Mouse (Mus musculus): ENCODE measurements around the gene Gm12666. TPM values are rescaled to one million over a fixed set of nuclear protein-coding genes. Genes with fewer than 3 reads are reported as not detected.
"Not testable (repeated sequence)": the region's sequence is repeated elsewhere in the genome, so short reads cannot be mapped to it uniquely, and the experiment has no call there.

The Gm12666 gene
- not detected in 2 replicates for polyA plus RNA-seq (2015; fragmentation: Nextera tagmentation; extraction: Ambion mirVana)

GRCm38 (mm10) chr4:92191649-92192048 is at the start of gene Gm12666:
TSS of gene Gm12666 (minus strand) at chr4:92191749.
- not testable (repeated sequence) for H3K9me3 ChIP-seq (ENCODE audit: control insufficient read depth, low read length); H3K9ac ChIP-seq (ENCODE audit: low read length); ATAC-seq (ENCODE audit: low FRiP score, low TSS enrichment); DNase-seq (ENCODE audit: low spot score); H3K36me3 ChIP-seq (ENCODE audit: control insufficient read depth, insufficient read depth, low read length); H3K4me2 ChIP-seq (replicated peaks; ENCODE audit: low read depth); H3K27me3 ChIP-seq (ENCODE audit: control insufficient read depth, insufficient read depth, low read length); H3K4me1 ChIP-seq (replicated peaks; ENCODE audit: control insufficient read depth, insufficient read depth); H3K27ac ChIP-seq (replicated peaks); H3K4me3 ChIP-seq (ENCODE audit: low read depth, low read length)
- 72% methylated on average over 1 of the region's 1 CpGs for WGBS

DNA sequence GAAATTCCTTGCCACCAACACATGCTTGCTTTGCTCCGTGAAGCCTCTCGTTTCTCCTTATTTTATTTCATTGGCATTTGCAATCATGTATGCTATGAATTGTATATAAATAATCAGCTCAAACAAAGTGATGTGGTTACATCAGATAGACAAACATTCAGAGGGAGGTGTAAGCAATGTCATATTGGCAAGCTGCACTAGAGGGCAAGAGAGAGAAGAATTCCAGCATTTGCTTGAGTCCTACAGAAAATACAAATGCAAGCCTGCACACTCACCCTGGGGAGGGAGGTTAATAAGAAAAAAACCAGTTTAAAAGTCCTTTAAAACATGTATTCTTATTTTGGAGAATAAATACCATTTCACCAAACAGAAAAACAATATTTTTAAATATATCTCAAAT is 34.8 kb upstream of the Gm12666 start:
- H3K9ac ChIP-seq (ENCODE audit: low read length), result no peak overlapping the region
- H3K4me2 ChIP-seq (replicated peaks; ENCODE audit: low read depth), result no peak overlapping the region
- DNase-seq (ENCODE audit: low spot score) (no peak), ATAC-seq (ENCODE audit: low FRiP score, low TSS enrichment) (no peak)
- no peak overlapping the region for H3K4me3 ChIP-seq (ENCODE audit: low read depth, low read length)
- 47% methylated on average over 2 of the region's 2 CpGs for WGBS
- no peak overlapping the region for H3K27ac ChIP-seq (replicated peaks)
- H3K4me1 ChIP-seq (replicated peaks; ENCODE audit: control insufficient read depth, insufficient read depth), result no peaks in the 10 kb centered on the region
- TF ChIP-seq EP300 (optimal IDR thresholded peaks at IDR 0.05) (no peak), CTCF (IDR thresholded peaks at IDR 0.05; ENCODE audit: low read depth) (peak; percentile 21)
- H3K36me3 ChIP-seq (ENCODE audit: control insufficient read depth, insufficient read depth, low read length), result no peaks in the 10 kb centered on the region
- no peaks in the 10 kb centered on the region for H3K27me3 ChIP-seq (ENCODE audit: control insufficient read depth, insufficient read depth, low read length)
- H3K9me3 ChIP-seq (ENCODE audit: control insufficient read depth, low read length), result no peaks in the 10 kb centered on the region

DNA sequence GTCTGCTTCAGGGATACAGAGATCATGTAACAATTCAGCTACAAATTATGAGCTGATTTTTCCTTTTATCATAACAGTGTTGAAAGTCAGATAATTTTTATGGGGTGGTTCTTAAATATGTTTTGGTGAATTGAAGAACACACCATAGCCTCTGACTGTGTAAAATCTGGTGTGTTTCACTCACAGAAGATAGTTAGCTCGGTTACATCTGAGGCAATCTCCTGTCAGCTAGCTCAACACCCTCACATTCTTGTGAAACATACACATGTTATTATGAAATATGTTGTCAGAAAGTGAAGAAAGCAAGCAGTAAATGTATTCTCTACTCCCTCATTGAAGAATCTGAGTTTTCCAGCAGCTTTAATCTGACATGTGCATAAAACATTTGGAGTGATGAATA is 24.7 kb upstream of the Gm12666 start:
- ATAC-seq (ENCODE audit: low FRiP score, low TSS enrichment), result no peak
- no peak overlapping the region for H3K9ac ChIP-seq (ENCODE audit: low read length)
- no peaks in the 10 kb centered on the region for H3K4me1 ChIP-seq (replicated peaks; ENCODE audit: control insufficient read depth, insufficient read depth)
- no peak for DNase-seq (ENCODE audit: low spot score)
- no peak overlapping the region for H3K27ac ChIP-seq (replicated peaks)
- TF ChIP-seq CTCF (IDR thresholded peaks at IDR 0.05; ENCODE audit: low read depth), result no peak
- no peak for TF ChIP-seq EP300 (optimal IDR thresholded peaks at IDR 0.05)
- 58% methylated on average over 1 of the region's 1 CpGs for WGBS
- H3K4me2 ChIP-seq (replicated peaks; ENCODE audit: low read depth), result no peak overlapping the region
- no peaks in the 10 kb centered on the region for H3K27me3 ChIP-seq (ENCODE audit: control insufficient read depth, insufficient read depth, low read length)
- H3K36me3 ChIP-seq (ENCODE audit: control insufficient read depth, insufficient read depth, low read length), result no peaks in the 10 kb centered on the region
- no peak overlapping the region for H3K4me3 ChIP-seq (ENCODE audit: low read depth, low read length)
- no peaks in the 10 kb centered on the region for H3K9me3 ChIP-seq (ENCODE audit: control insufficient read depth, low read length)

GRCm38 (mm10) chr4:92152646-92153045 is 38.9 kb downstream of the Gm12666 start:
- H3K36me3 ChIP-seq (ENCODE audit: control insufficient read depth, insufficient read depth, low read length), result no peaks in the 10 kb centered on the region
- no peak for DNase-seq (ENCODE audit: low spot score)
- H3K9me3 ChIP-seq (ENCODE audit: control insufficient read depth, low read length), result no peaks in the 10 kb centered on the region
- H3K27ac ChIP-seq (replicated peaks), result no peak overlapping the region
- H3K9ac ChIP-seq (ENCODE audit: low read length), result no peak overlapping the region
- no peak overlapping the region for H3K4me2 ChIP-seq (replicated peaks; ENCODE audit: low read depth)
- WGBS, result 85% methylated on average over 1 of the region's 1 CpGs
- no peak for ATAC-seq (ENCODE audit: low FRiP score, low TSS enrichment)
- no peak for TF ChIP-seq CTCF (IDR thresholded peaks at IDR 0.05; ENCODE audit: low read depth)
- no peak overlapping the region for H3K4me3 ChIP-seq (ENCODE audit: low read depth, low read length)
- no peaks in the 10 kb centered on the region for H3K4me1 ChIP-seq (replicated peaks; ENCODE audit: control insufficient read depth, insufficient read depth)
- no peaks in the 10 kb centered on the region for H3K27me3 ChIP-seq (ENCODE audit: control insufficient read depth, insufficient read depth, low read length)

DNA sequence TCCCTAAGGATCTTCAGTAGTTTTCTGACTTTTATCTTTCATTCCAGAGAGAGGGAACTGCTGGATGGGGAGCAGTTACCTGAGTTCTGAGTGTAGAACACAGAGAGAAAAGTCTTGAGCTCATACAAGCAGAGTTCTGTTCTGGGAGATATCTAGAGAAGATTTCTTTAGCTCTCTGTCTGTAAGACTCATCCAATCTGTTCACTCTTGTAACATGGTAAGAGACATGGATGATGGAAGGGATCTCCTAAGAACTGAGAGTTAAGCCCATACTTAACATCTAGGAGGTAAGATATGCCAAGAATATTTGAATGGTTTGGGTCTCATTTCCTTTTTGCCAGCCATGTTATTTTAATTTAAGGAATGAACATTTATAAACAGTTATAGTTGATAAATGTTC is 44.4 kb downstream of the Gm12666 start, which contains the start of gene Izumo3:
Gene Izumo3 (minus strand): TSS at position 101 of the 400 bp plus-strand sequence.
- Histone ChIP-seq H3K9me3 (ENCODE audit: control insufficient read depth, low read length) (no peaks in the 10 kb centered on the region), H3K4me2 (replicated peaks; ENCODE audit: low read depth) (no peak within 1 kb of the TSS), H3K27me3 (ENCODE audit: control insufficient read depth, insufficient read depth, low read length) (no peaks in the 10 kb centered on the region), H3K36me3 (ENCODE audit: control insufficient read depth, insufficient read depth, low read length) (no peaks in the 10 kb centered on the region), H3K27ac (replicated peaks) (no peak within 1 kb of the TSS), H3K4me1 (replicated peaks; ENCODE audit: control insufficient read depth, insufficient read depth) (no peaks in the 10 kb centered on the region), H3K4me3 (ENCODE audit: low read depth, low read length) (no peak within 1 kb of the TSS), H3K9ac (ENCODE audit: low read length) (no peak within 1 kb of the TSS)
- DNase-seq (ENCODE audit: low spot score) (no peak), ATAC-seq (ENCODE audit: low FRiP score, low TSS enrichment) (no peak)
- no peak for TF ChIP-seq CTCF (IDR thresholded peaks at IDR 0.05; ENCODE audit: low read depth)
- TF ChIP-seq EP300 (optimal IDR thresholded peaks at IDR 0.05), result no peak

Other genes starting within 250 kb of the Gm12666 start
- gene Izumo3, start 44.5 kb downstream of the Gm12666 start, polyA plus RNA-seq (2015; fragmentation: Nextera tagmentation; extraction: Ambion mirVana), result not detected in 2 replicates

Data from stomach, postnatal 0 days (tissue).